24 mouse cellular contexts compared by ENCODE assay signal in the genomic region with DNA sequence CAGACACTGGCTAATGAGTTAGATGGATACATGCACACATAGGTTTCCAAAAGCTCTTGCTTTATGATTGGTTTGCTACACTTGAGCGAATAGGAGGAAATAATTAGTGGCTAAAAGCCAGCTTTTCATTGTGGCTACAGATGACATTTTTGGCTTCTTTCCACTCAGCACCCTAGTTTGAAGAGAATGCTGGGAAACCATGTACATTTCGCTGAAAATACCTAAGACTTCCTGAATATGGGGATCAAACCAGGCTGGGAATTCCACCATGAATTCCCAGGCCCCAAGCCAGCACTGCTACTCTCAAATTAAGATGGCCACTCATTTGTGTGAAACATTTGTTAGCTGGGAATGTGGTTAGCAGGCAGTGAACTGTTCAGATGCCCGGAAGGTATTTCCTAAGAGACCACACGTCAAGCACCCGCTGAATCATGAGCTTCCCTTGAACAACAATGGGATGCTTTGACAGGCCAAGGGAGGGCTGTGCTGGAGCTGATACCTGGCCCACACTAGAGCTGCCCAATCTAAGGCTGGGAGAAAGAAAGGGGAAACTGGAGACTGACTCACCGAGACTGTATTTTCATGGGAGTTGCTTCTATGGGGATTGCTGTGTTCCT.
DNase-seq lines count a peak whose midpoint lies in the region; ATAC-seq and TF ChIP-seq lines count a peak whose summit lies in the region.
"Had no signal": no experiment of that assay in that cellular context is flagged by ENCODE, and none has a peak within 500 bp of the region (broad histone marks: within the 10 kb centered on the region; RNA-seq: fewer than 3 reads in every experiment).

No protein-coding gene starts in this region.

- 81% methylated on average over 6 of the region's 6 CpGs for WGBS in forebrain, embryonic 14.5 days

- TF ChIP-seq CTCF in C2C12 (IDR thresholded peaks at IDR 0.05; ENCODE audit: control insufficient read depth, insufficient read depth, insufficient read length) (no peak), Patski (IDR thresholded peaks at IDR 0.05) (no peak)

- ATAC-seq in Patski: peak; percentile 94
- no peak for ATAC-seq in forebrain, embryonic 14.5 days
- ATAC-seq: forebrain, embryonic 16.5 days; intestine, postnatal 0 days had no signal

- no peaks in the 10 kb centered on the region for H3K79me2 ChIP-seq in C2C12 (ENCODE audit: control insufficient read depth, insufficient read depth)

- CTCF ChIA-PET in Patski (lab: Charles Lee): interaction anchor here (1.0 to 1.8 kb wide), 3 partner anchors 64 to 228 kb away, joined by 3 to 4 read pairs (median 3); no protein-coding TSS in a partner anchor

- H3K4me3 ChIP-seq in C2C12 (ENCODE audit: insufficient read depth, poor library complexity, severe bottlenecking): no peak overlapping the region
- no peak overlapping the region for H3K4me3 ChIP-seq in forebrain, embryonic 14.5 days (ENCODE audit: low read depth, low read length)
- H3K4me3 ChIP-seq: heart, adult 2 months; hindbrain, embryonic 10.5 days had no signal

- H3K9ac ChIP-seq in forebrain, embryonic 14.5 days (ENCODE audit: low read length): no peak overlapping the region
- H3K9ac ChIP-seq: hindbrain, embryonic 14.5 days had no signal

- in situ Hi-C loops in Patski (cut with MboI; ENCODE audit: low pct_unique_long_range_greater_than_20kb): no loop called here

- POLR2A ChIA-PET in Patski (lab: Charles Lee): no interaction called here

- intact Hi-C loops in heart, postnatal 25 days (cut with DNase I): no loop called here

- H3K4me1 ChIP-seq in forebrain, embryonic 14.5 days (ENCODE audit: control insufficient read depth, insufficient read depth, low read length): no peaks in the 10 kb centered on the region
- H3K4me1 ChIP-seq: hindbrain, embryonic 10.5 days had no signal

- no peaks in the 10 kb centered on the region for H3K36me3 ChIP-seq in C2C12 (ENCODE audit: control insufficient read depth, insufficient read depth)
- H3K36me3 ChIP-seq in forebrain, embryonic 14.5 days (ENCODE audit: control insufficient read depth, insufficient read depth, low read length): no peaks in the 10 kb centered on the region
- H3K36me3 ChIP-seq: G1E; hindbrain, embryonic 10.5 days had no signal

- H3ac ChIP-seq in C2C12 (ENCODE audit: control insufficient read depth, insufficient read length, low read depth): no peak overlapping the region

- no peaks in the 10 kb centered on the region for H3K79me3 ChIP-seq in C2C12 (ENCODE audit: low read depth)

- peak; percentile 3 for DNase-seq in heart, adult 8-10 months (ENCODE audit: low spot score)
- DNase-seq in heart, postnatal 25 days (ENCODE audit: low spot score): no peak
- DNase-seq in 3134 (ENCODE audit: extremely low read depth, insufficient read length, low spot score): peak; percentile 44
- DNase-seq in Patski (ENCODE audit: low read depth, low spot score): peak; percentile 62
- DNase-seq in layer of hippocampus, postnatal 36 days: no peak
- DNase-seq in urinary bladder, postnatal 4 days (ENCODE audit: low spot score in 2 of 2): no peak
- DNase-seq in forebrain, embryonic 14.5 days (ENCODE audit: low spot score): no peak
- DNase-seq: adrenal gland, postnatal 10 days; adrenal gland, postnatal 36 days; cerebellum, adult 11 months; cerebellum, adult 2 months; cerebellum, adult 9-11 months; gastrocnemius, postnatal 10 days; gastrocnemius, postnatal 36 days; heart, adult 2 months; heart, postnatal 36 days; kidney, adult 2 months had no signal

- no peak overlapping the region for H3K27ac ChIP-seq in forebrain, embryonic 14.5 days (ENCODE audit: low read depth, low read length)
- H3K27ac ChIP-seq: heart, adult 2 months; hindbrain, embryonic 10.5 days; hindbrain, embryonic 14.5 days had no signal

- H3K9me3 ChIP-seq in forebrain, embryonic 14.5 days (replicated peaks; ENCODE audit: control insufficient read depth, low read length): no peaks in the 10 kb centered on the region
- H3K9me3 ChIP-seq: hindbrain, embryonic 10.5 days had no signal

- H3K4me2 ChIP-seq in forebrain, embryonic 14.5 days (ENCODE audit: low read length): no peak overlapping the region
- H3K4me2 ChIP-seq: heart, embryonic 11.5 days; hindbrain, embryonic 14.5 days had no signal

- H3K27me3 ChIP-seq in C2C12 (ENCODE audit: control insufficient read depth, insufficient read depth, insufficient read length): no peaks in the 10 kb centered on the region
- no peaks in the 10 kb centered on the region for H3K27me3 ChIP-seq in Patski
- H3K27me3 ChIP-seq in forebrain, embryonic 14.5 days (replicated peaks; ENCODE audit: control insufficient read depth, insufficient read depth, low read length): no peaks in the 10 kb centered on the region

TF ChIP-seq in C2C12, 6 proteins besides CTCF, POLR2A, EP300 and RAD21:
- TF ChIP-seq MYOD1 (IDR thresholded peaks at IDR 0.05; ENCODE audit: control insufficient read depth, insufficient read length, low read depth) (no peak), FOSL1 (IDR thresholded peaks at IDR 0.05; ENCODE audit: insufficient read depth, low read length, poor library complexity, severe bottlenecking) (peak; percentile 14), CEBPB (IDR thresholded peaks at IDR 0.05; ENCODE audit: low read depth) (peak; percentile 61)

Comparison
In these comparisons a context has a peak if more than half of its experiments do, and no peak if none do; other contexts are left out.
1. DNase-seq: peak in heart, adult 8-10 months (single experiment), 3134 (single experiment) and Patski (single experiment); none in heart, postnatal 25 days (single experiment), layer of hippocampus, postnatal 36 days (0 of 2), urinary bladder, postnatal 4 days (0 of 2) and forebrain, embryonic 14.5 days (single experiment).